Mouse (Mus musculus): ENCODE results near the gene Fam198b. TPM values are rescaled to one million over a fixed set of nuclear protein-coding genes. Genes with fewer than 3 reads are reported as not detected.
A peak's percentile ranks its signal among the peaks of the same experiment; 100 is the strongest.

Fam198b gene
- polyA plus RNA-seq, 1 experiment from 2014 or later = 31.0 TPM

- ATAC-seq (ENCODE audit: low read depth) = no peak
- no peak overlapping the region for H3K9ac ChIP-seq (ENCODE audit: low read length)
- 50% methylated on average over 3 of the region's 3 CpGs for WGBS
Measured at GRCm38 (mm10) chr3:79878350-79878749, 6.0 kb upstream of the Fam198b start.

GRCm38 (mm10) chr3:79879246-79879645, 5.1 kb upstream of the Fam198b start:
- no peaks in the 10 kb centered on the region for H3K27me3 ChIP-seq (ENCODE audit: control insufficient read depth, insufficient read depth, low read depth, low read length)
- WGBS = 52% methylated on average over 9 of the region's 9 CpGs
- peak; percentile 29; the same call in 1 of the 2 replicates for ATAC-seq (ENCODE audit: low read depth)
- H3K9me3 ChIP-seq (ENCODE audit: control insufficient read depth, low read length) = no peaks in the 10 kb centered on the region
- H3K4me2 ChIP-seq (ENCODE audit: low read depth, low read length) = peak overlapping the region; percentile 30
- H3K9ac ChIP-seq (ENCODE audit: low read length) = peak overlapping the region; percentile 50; the same call in 1 of the 2 replicates
- H3K4me1 ChIP-seq (replicated peaks; ENCODE audit: control insufficient read depth, insufficient read depth, low read length) = peaks cover 2% of the 10 kb centered on the region
- no peak overlapping the region for H3K4me3 ChIP-seq (ENCODE audit: low read length)
- no peaks in the 10 kb centered on the region for H3K36me3 ChIP-seq (ENCODE audit: control insufficient read depth, insufficient read depth, low read length)
- peak overlapping the region; percentile 51; the same call in 1 of the 2 replicates for H3K27ac ChIP-seq (ENCODE audit: low read length)

More at GRCm38 (mm10) chr3:79878350-79878749, 6.0 kb upstream of the Fam198b start:
- H3K27ac ChIP-seq (ENCODE audit: low read length) = no peak overlapping the region
- no peaks in the 10 kb centered on the region for H3K36me3 ChIP-seq (ENCODE audit: control insufficient read depth, insufficient read depth, low read length)
- no peak overlapping the region for H3K4me3 ChIP-seq (ENCODE audit: low read length)
- no peaks in the 10 kb centered on the region for H3K9me3 ChIP-seq (ENCODE audit: control insufficient read depth, low read length)
- H3K27me3 ChIP-seq (ENCODE audit: control insufficient read depth, insufficient read depth, low read depth, low read length) = no peaks in the 10 kb centered on the region
- no peak overlapping the region for H3K4me2 ChIP-seq (ENCODE audit: low read depth, low read length)
- H3K4me1 ChIP-seq (replicated peaks; ENCODE audit: control insufficient read depth, insufficient read depth, low read length) = no peaks in the 10 kb centered on the region

- Histone ChIP-seq H3K36me3 (ENCODE audit: control insufficient read depth, insufficient read depth, low read length) (no peaks in the 10 kb centered on the region), H3K4me1 (replicated peaks; ENCODE audit: control insufficient read depth, insufficient read depth, low read length) (peaks cover 9% of the 10 kb centered on the region), H3K27ac (ENCODE audit: low read length) (peak overlapping the region; percentile 40; the same call in 1 of the 2 replicates), H3K4me2 (ENCODE audit: low read depth, low read length) (no peak overlapping the region), H3K9me3 (ENCODE audit: control insufficient read depth, low read length) (no peaks in the 10 kb centered on the region), H3K27me3 (ENCODE audit: control insufficient read depth, insufficient read depth, low read depth, low read length) (no peaks in the 10 kb centered on the region), H3K4me3 (ENCODE audit: low read length) (no peak overlapping the region), H3K9ac (ENCODE audit: low read length) (no peak overlapping the region)
- no peak for ATAC-seq (ENCODE audit: low read depth)
- 36% methylated on average over 2 of the region's 2 CpGs for WGBS
Measured at GRCm38 (mm10) chr3:79881645-79882044, 2.7 kb upstream of the Fam198b start.

- H3K9ac ChIP-seq (ENCODE audit: low read length) = no peak overlapping the region
- no peaks in the 10 kb centered on the region for H3K9me3 ChIP-seq (ENCODE audit: control insufficient read depth, low read length)
- H3K27ac ChIP-seq (ENCODE audit: low read length) = no peak overlapping the region
- no peak overlapping the region for H3K4me3 ChIP-seq (ENCODE audit: low read length)
- no peak overlapping the region for H3K4me2 ChIP-seq (ENCODE audit: low read depth, low read length)
- no peaks in the 10 kb centered on the region for H3K36me3 ChIP-seq (ENCODE audit: control insufficient read depth, insufficient read depth, low read length)
- WGBS = 30% methylated on average over 7 of the region's 7 CpGs
- H3K4me1 ChIP-seq (replicated peaks; ENCODE audit: control insufficient read depth, insufficient read depth, low read length) = peaks cover 14% of the 10 kb centered on the region
- ATAC-seq (ENCODE audit: low read depth) = no peak
- no peaks in the 10 kb centered on the region for H3K27me3 ChIP-seq (ENCODE audit: control insufficient read depth, insufficient read depth, low read depth, low read length)
Measured at GRCm38 (mm10) chr3:79883092-79883491, 1.2 kb upstream of the Fam198b start.

GRCm38 (mm10) chr3:79884761-79885189, 442 bp downstream of the Fam198b start:
- ATAC-seq (ENCODE audit: low read depth) = peak; percentile 23; the same call in 1 of the 2 replicates
- Histone ChIP-seq H3K4me2 (ENCODE audit: low read depth, low read length) (peak overlapping the region; percentile 65), H3K36me3 (ENCODE audit: control insufficient read depth, insufficient read depth, low read length) (no peaks in the 10 kb centered on the region), H3K9ac (ENCODE audit: low read length) (peak overlapping the region; percentile 64), H3K4me1 (replicated peaks; ENCODE audit: control insufficient read depth, insufficient read depth, low read length) (peaks cover 14% of the 10 kb centered on the region), H3K27me3 (ENCODE audit: control insufficient read depth, insufficient read depth, low read depth, low read length) (no peaks in the 10 kb centered on the region), H3K27ac (ENCODE audit: low read length) (peak overlapping the region; percentile 72), H3K9me3 (ENCODE audit: control insufficient read depth, low read length) (no peaks in the 10 kb centered on the region), H3K4me3 (ENCODE audit: low read length) (peak overlapping the region; percentile 48)
- 2% methylated on average over 9 of the region's 9 CpGs for WGBS

GRCm38 (mm10) chr3:79885686-79886356, 1.5 kb downstream of the Fam198b start:
- Histone ChIP-seq H3K4me3 (ENCODE audit: low read length) (peak overlapping the region; percentile 55), H3K4me1 (replicated peaks; ENCODE audit: control insufficient read depth, insufficient read depth, low read length) (peaks cover 14% of the 10 kb centered on the region), H3K27ac (ENCODE audit: low read length) (peak overlapping the region; percentile 93), H3K36me3 (ENCODE audit: control insufficient read depth, insufficient read depth, low read length) (no peaks in the 10 kb centered on the region), H3K4me2 (ENCODE audit: low read depth, low read length) (peak overlapping the region; percentile 55), H3K27me3 (ENCODE audit: control insufficient read depth, insufficient read depth, low read depth, low read length) (no peaks in the 10 kb centered on the region), H3K9ac (ENCODE audit: low read length) (peak overlapping the region; percentile 63), H3K9me3 (ENCODE audit: control insufficient read depth, low read length) (no peaks in the 10 kb centered on the region)
- peak; percentile 84 for ATAC-seq (ENCODE audit: low read depth)
- 4% methylated on average over 19 of the region's 19 CpGs for whole genome bisulfite sequencing

- peak; percentile 40 for ATAC-seq (ENCODE audit: low read depth)
- peak overlapping the region; percentile 55 for H3K4me2 ChIP-seq (ENCODE audit: low read depth, low read length)
- H3K27ac ChIP-seq (ENCODE audit: low read length) = peak overlapping the region; percentile 93
- H3K27me3 ChIP-seq (ENCODE audit: control insufficient read depth, insufficient read depth, low read depth, low read length) = no peaks in the 10 kb centered on the region
- H3K9ac ChIP-seq (ENCODE audit: low read length) = peak overlapping the region; percentile 63
- WGBS = 56% methylated on average over 23 of the region's 23 CpGs
- H3K4me3 ChIP-seq (ENCODE audit: low read length) = peak overlapping the region; percentile 55
- H3K36me3 ChIP-seq (ENCODE audit: control insufficient read depth, insufficient read depth, low read length) = no peaks in the 10 kb centered on the region
- H3K4me1 ChIP-seq (replicated peaks; ENCODE audit: control insufficient read depth, insufficient read depth, low read length) = peaks cover 14% of the 10 kb centered on the region
- no peaks in the 10 kb centered on the region for H3K9me3 ChIP-seq (ENCODE audit: control insufficient read depth, low read length)
Measured at GRCm38 (mm10) chr3:79886357-79887091, 2.2 kb downstream of the Fam198b start.

- H3K4me3 ChIP-seq (ENCODE audit: low read length) = peak overlapping the region; percentile 55
- peak overlapping the region; percentile 55 for H3K4me2 ChIP-seq (ENCODE audit: low read depth, low read length)
- peaks cover 14% of the 10 kb centered on the region for H3K4me1 ChIP-seq (replicated peaks; ENCODE audit: control insufficient read depth, insufficient read depth, low read length)
- WGBS = 38% methylated on average over 8 of the region's 8 CpGs
- H3K36me3 ChIP-seq (ENCODE audit: control insufficient read depth, insufficient read depth, low read length) = no peaks in the 10 kb centered on the region
- no peak for ATAC-seq (ENCODE audit: low read depth)
- H3K27me3 ChIP-seq (ENCODE audit: control insufficient read depth, insufficient read depth, low read depth, low read length) = no peaks in the 10 kb centered on the region
- peak overlapping the region; percentile 18 for H3K27ac ChIP-seq (ENCODE audit: low read length)
- H3K9ac ChIP-seq (ENCODE audit: low read length) = peak overlapping the region; percentile 63
- H3K9me3 ChIP-seq (ENCODE audit: control insufficient read depth, low read length) = no peaks in the 10 kb centered on the region
Measured at GRCm38 (mm10) chr3:79887161-79887855, 3.0 kb downstream of the Fam198b start.

GRCm38 (mm10) chr3:79887966-79888365, 3.6 kb downstream of the Fam198b start:
- no peak overlapping the region for H3K27ac ChIP-seq (ENCODE audit: low read length)

More at GRCm38 (mm10) chr3:79887966-79888365, 3.6 kb downstream of the Fam198b start:
- H3K4me3 ChIP-seq (ENCODE audit: low read length) = peak overlapping the region; percentile 55
- ATAC-seq (ENCODE audit: low read depth) = no peak
- 58% methylated on average over 2 of the region's 2 CpGs for WGBS
- peak overlapping the region; percentile 55 for H3K4me2 ChIP-seq (ENCODE audit: low read depth, low read length)
- H3K36me3 ChIP-seq (ENCODE audit: control insufficient read depth, insufficient read depth, low read length) = no peaks in the 10 kb centered on the region
- peaks cover 14% of the 10 kb centered on the region for H3K4me1 ChIP-seq (replicated peaks; ENCODE audit: control insufficient read depth, insufficient read depth, low read length)
- no peak overlapping the region for H3K9ac ChIP-seq (ENCODE audit: low read length)
- H3K27me3 ChIP-seq (ENCODE audit: control insufficient read depth, insufficient read depth, low read depth, low read length) = no peaks in the 10 kb centered on the region
- H3K9me3 ChIP-seq (ENCODE audit: control insufficient read depth, low read length) = no peaks in the 10 kb centered on the region
